Mouse (Mus musculus): Measurements from ENCODE around the gene Nmt2. TPM values are rescaled to one million over a fixed set of nuclear protein-coding genes. Genes with fewer than 3 reads are reported as not detected.

The Nmt2 gene
- total RNA-seq, 2 experiments from 2014 or later: 25.1 to 46.6 TPM

DNA sequence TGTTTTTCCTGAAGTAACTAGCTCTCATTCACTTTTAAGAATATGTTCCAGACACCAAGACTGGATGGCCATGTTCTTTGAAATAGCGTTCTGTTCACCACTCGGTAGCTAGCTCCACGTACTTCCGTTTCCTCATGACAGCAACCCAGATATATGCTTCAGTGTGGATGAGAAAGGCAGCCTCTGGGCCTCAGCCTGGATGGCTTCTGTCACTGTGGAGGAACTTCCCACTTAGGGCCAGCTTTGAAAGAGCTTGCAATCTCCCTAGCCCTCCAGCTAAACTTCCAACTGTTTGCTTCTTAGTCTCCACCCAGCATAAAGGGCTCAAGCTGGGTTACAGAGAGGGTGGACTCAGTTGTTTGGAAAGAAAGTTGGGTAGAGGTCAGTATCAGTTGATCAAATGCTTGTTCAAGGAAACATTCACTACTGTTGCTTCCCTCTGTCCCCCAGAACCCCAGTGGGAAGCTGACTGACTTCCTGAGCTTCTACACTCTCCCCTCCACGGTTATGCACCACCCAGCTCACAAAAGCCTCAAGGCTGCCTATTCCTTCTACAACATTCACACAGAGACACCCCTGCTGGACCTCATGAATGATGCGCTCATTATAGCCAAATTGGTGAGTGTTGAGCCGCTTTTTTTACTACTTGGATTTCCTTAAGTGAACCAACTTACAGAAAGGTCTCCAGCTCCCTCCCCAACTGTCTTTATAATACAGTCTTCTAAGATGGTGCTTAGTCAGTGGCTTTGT is 40.5 kb downstream of the Nmt2 start:
- ATAC-seq (replicated peaks; ENCODE audit: low FRiP score, low TSS enrichment, poor library complexity, severe bottlenecking): no peak

- no peak for ATAC-seq (replicated peaks; ENCODE audit: low FRiP score, low TSS enrichment, poor library complexity, severe bottlenecking)
These were observed 42.5 kb downstream of the Nmt2 start for GRCm38 (mm10) chr2:3326547-3326946.

- peak; percentile 66 for ATAC-seq (replicated peaks; ENCODE audit: low FRiP score, low TSS enrichment, poor library complexity, severe bottlenecking)
These were observed 43.3 kb downstream of the Nmt2 start for GRCm38 (mm10) chr2:3327351-3327750.

DNA sequence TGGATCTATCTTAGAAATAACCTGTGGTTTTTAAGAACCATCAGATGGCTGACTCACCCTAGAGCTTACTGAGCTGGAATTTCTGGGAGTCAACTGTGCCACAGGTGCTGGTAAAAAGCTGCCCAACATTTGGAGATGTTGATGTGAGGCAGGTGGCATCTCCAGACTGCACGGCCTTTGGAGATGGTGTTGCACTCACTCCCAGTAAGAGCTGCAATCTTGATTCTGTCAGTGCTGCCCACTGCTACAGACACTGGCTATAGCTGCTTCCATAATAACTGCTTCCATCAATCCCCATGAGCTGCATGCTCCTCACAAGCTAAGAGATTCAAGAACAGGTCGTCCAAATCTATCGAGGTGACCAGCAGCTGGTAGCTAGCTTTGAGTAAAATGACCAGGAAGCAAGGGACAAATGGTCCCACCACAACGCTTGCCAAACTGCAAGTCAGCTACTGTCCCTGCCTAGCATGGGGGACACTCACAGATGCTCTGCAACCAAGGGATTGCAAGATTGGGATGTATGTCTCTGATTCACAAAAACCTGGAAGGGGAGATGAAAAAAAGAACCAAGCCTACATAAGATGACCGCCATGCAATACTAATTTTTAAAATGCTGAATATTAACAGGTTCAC is 47.2 kb downstream of the Nmt2 start:
- no peak for ATAC-seq (replicated peaks; ENCODE audit: low FRiP score, low TSS enrichment, poor library complexity, severe bottlenecking)

DNA sequence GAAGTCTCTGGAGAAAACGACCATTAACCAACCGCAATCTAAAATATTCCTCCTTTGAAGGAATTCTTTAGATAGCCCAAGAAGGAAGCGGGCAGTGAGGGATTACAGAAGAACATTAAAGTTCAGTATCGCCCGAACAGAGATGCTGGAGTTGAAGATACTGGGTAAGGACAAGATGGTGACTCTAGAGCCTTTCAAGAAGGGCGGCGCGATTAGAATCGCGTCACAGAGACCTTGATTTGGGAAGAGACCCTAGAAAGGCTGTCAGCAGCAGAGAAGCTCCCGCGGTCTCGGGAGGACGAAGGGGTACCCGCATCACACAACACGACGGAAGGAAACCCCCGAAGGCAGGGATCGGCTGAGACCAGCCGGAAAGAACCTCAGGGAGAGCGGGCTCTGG is 48.0 kb downstream of the Nmt2 start:
- ATAC-seq (replicated peaks; ENCODE audit: low FRiP score, low TSS enrichment, poor library complexity, severe bottlenecking): peak; percentile 7

- ATAC-seq (replicated peaks; ENCODE audit: low FRiP score, low TSS enrichment, poor library complexity, severe bottlenecking): peak; percentile 79
These were observed 48.7 kb downstream of the Nmt2 start, which contains the start of gene Rpp38 for GRCm38 (mm10) chr2:3332484-3333242. Rpp38 (minus strand) TSS chr2:3332643.

- ATAC-seq (replicated peaks; ENCODE audit: low FRiP score, low TSS enrichment, poor library complexity, severe bottlenecking): no peak
These were observed 49.7 kb downstream of the Nmt2 start for GRCm38 (mm10) chr2:3333761-3334160.

- peak; percentile 85 for ATAC-seq (replicated peaks; ENCODE audit: low FRiP score, low TSS enrichment, poor library complexity, severe bottlenecking)
These were observed 51.7 kb downstream of the Nmt2 start, which contains the start of gene Acbd7 for GRCm38 (mm10) chr2:3335611-3336301. Acbd7 (plus strand) TSS chr2:3336168.

GRCm38 (mm10) chr2:3348422-3348821 is 64.4 kb downstream of the Nmt2 start:
- ATAC-seq (replicated peaks; ENCODE audit: low FRiP score, low TSS enrichment, poor library complexity, severe bottlenecking): no peak

DNA sequence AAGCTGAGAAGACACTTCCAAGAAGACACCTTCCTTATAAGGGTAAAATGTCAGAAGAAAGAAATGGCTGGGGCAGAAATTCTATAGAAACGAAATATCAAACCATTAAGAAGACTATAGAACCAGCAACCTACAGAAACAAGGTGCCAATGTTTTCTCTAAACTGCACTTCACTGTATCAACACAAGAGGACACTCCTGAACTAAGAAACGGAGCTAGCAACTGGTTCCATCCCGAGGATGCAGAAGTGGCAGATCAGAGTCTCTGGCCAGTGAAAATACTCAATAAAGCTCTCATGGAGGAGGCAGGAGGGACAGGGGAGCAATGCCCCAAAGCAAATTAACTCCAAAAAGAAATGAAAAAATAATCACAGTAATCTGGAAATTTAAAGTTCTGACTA is 64.9 kb downstream of the Nmt2 start:
- peak; percentile 90 for ATAC-seq (replicated peaks; ENCODE audit: low FRiP score, low TSS enrichment, poor library complexity, severe bottlenecking)

DNA sequence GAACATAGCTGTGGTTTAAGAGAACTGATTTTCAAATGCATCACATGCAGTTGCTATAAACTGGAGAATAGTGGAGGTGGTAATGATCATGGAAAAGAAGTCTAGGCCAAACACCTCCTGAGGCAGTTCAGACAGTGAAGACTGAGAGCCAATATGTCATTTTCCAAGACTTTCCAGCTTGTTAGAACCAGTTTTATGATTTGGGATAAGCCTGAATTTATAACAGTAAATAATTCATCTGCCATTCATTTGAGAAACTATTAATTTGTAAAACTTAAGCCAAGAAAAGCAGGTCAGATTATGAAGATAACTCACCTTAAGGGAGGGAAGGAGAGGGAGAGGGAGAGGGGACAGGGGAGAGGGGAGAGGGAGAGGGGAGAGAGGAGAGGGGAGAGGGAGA is 69.1 kb downstream of the Nmt2 start:
- no peak for ATAC-seq (replicated peaks; ENCODE audit: low FRiP score, low TSS enrichment, poor library complexity, severe bottlenecking)

- ATAC-seq (replicated peaks; ENCODE audit: low FRiP score, low TSS enrichment, poor library complexity, severe bottlenecking): no peak
These were observed 71.8 kb downstream of the Nmt2 start for GRCm38 (mm10) chr2:3355793-3356192.

DNA sequence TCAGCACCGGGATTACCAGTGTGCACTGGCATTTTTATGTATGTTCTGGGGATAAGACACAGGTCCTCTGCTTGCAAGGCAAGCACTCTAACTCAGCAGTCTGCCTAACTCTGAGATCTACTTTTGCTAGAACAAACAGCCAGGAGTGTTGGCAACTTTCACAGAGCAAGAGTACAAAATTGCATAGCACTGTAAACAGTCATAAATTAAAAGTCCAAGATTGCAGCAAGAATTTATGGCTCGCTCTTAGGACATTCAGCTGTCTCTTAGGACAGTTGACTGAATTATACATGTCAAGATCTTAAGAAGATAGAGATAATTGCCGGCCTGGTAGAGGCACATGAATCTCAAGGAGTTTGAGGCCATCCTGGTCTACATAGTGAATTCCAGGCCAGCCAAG is 72.3 kb downstream of the Nmt2 start:
- ATAC-seq (replicated peaks; ENCODE audit: low FRiP score, low TSS enrichment, poor library complexity, severe bottlenecking): no peak

DNA sequence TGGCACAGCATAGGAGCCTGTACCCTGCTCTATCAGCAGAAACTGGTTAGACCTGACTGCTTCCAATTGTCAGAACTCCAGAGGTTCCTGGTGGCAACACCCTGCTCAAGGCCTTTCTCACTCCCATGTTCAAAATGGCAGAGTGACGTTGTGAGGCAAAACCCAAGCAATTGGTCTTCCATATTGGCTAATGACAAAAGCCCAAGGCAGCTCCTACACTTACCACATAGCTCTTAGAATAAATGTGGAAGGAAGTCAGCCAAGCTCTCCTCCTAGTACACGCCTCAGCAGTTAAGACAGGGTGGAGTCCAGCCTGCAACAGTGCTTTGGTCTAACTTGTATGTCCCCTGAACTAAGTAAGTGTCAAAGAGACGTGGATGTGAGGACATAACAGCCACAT is 73.9 kb downstream of the Nmt2 start:
- no peak for ATAC-seq (replicated peaks; ENCODE audit: low FRiP score, low TSS enrichment, poor library complexity, severe bottlenecking)

- ATAC-seq (replicated peaks; ENCODE audit: low FRiP score, low TSS enrichment, poor library complexity, severe bottlenecking): no peak
These were observed 77.1 kb downstream of the Nmt2 start for GRCm38 (mm10) chr2:3361067-3361466.

DNA sequence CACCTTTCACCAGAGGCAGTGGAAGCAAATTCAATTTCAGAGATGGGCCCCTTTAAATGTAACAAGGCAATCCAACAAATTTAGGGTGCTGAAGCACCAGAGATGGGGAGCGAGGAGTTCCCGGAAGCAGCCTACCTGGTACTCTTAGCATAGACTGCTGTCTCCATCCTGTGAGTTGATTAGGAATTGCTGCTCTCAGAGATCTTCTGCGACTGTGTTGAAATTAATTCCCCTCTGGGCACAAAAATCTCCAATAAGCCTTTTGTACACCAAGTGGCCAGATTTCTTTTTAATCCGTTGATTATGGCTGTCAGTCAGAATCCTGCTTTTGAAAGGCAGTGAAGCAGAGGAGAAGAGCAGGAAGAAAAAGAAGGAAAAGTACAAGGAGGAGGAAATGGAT is 81.1 kb downstream of the Nmt2 start:
- no peak for ATAC-seq (replicated peaks; ENCODE audit: low FRiP score, low TSS enrichment, poor library complexity, severe bottlenecking)
